Mouse (Mus musculus) layer of hippocampus, adult 9-10 months (tissue): Measurements from ENCODE around the gene Polr2c.
A peak's percentile ranks its signal among the peaks of the same experiment; 100 is the strongest.
"Not testable (repeated sequence)": the region's sequence is repeated elsewhere in the genome, so short reads cannot be mapped to it uniquely, and the experiment has no call there.

ENCODE experiments used
- DNase-seq: peaks from one replicate; pipeline ENCODE4 v3.0.0; 2022; ENCODE audit warnings: low spot score

Polr2c gene

DNA sequence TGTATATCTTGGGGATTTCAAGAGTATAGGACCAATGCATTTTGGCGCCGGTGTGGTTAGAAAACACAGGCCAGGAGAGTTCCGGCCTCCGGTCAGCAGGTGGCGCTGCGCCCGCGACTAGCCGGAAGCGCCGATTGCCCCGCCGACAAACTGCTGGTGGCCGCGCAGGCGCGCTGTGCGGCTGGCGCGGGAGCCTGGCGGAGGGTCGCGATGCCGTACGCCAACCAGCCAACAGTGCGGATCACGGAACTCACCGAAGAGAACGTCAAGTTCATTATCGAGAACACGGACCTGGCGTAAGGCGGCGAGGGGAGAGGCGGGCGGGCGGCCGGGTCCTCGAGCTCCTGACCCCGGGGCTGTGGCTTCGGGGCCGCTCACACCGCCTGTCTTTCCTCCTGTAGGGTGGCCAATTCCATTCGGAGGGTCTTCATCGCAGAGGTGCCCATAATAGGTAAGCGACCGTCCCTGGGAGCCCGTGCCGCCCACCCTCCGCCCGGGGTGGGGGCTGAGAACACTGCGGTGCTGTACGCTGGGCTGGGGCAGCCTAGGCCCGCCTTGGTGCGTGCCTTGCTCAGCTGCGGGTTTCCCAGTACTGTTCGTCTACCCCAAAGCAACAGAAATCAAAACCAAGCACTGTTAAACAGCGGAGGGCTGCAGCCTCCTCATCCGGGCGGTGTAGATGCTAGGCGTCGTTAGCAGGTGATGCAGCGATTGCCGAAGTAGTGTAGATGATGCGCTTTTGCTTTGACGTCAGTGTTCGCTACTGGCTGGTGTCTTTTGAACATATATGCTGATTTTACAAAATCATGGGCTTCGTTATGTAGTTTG, at the start of gene Polr2c:
Gene Polr2c, plus strand, starts transcription at position 105 of the 828 bp plus-strand sequence.
- peak; percentile 75 for DNase-seq

DNA sequence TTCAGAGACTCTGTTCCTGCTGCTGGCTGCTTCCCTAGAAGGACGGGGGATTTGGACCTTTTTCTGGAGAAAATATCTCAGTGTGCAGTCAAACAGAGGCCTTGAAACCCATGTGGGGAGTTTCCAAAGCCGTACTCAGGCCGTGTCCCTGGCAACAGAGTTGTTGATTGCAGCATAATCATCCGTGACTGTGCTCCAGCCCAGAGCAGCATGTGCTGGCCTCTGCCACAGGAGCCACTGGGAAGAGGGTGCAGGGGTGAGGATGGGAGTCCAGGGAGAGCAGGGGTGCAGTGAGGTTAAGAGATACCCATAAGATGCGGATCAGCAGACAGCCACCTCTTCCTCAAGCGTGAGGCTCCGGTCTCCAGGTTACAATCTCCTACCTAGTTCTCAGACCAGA, 49.7 kb upstream of the Polr2c start:
- no peak for DNase-seq

DNA sequence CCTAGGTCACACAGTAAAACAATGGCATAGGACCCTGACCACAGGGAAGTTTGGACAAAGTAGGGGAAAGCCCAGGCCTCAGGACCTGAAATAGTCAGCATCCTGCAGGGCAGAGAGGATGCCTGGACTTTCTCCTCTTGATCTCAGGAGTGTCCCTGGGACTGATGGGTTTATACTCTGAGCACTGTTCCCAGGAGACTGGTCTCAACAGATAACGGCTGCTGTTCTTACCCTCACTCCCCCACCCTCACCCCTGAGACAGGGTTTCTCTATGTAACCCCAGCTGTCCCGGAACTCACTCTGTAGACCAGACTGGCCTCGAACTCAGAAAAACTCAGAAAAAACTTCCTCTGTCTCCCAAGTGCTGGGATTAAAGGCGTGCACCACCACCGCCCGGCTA, 48.9 kb upstream of the Polr2c start:
- no peak for DNase-seq

DNA sequence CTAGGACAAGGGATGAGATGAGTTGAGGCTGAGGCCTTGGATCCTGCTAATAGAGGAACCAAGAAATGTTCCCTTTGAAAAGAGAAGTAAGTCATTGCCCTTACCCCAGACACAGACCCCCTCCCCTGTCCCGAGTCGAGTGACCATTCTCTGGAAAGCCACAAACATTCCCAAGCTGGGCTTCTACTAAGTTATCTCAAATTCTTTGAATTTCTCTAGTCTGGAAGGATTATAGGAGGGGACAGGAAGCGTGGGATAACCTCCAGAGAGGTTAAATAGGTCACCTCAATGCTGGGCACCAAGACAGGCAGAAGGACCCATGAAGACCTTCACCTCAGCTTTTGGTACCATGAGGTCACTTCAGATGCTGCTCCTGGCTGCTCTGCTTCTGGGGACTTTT, 47.1 kb upstream of the Polr2c start, which contains the start of gene Ccl17:
Gene Ccl17, plus strand, starts transcription at position 301 of the 400 bp plus-strand sequence.
- no peak for DNase-seq

DNA sequence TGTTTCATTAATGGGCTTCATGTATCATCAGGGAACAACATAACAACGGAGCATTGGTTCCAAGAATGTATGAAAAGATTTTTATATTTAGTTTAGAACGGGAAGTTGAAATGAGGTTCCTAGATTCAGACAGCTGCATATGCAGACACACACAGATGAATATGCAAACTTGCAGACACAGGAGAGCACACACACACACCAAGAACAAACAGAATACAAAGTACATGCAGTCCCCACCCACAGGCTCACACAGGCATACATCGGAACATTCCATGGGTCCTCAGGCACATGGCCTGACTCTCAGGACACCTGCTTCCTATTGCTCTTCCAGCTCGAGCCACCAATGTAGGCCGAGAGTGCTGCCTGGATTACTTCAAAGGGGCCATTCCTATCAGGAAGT, 46.4 kb upstream of the Polr2c start:
- DNase-seq: no peak

DNA sequence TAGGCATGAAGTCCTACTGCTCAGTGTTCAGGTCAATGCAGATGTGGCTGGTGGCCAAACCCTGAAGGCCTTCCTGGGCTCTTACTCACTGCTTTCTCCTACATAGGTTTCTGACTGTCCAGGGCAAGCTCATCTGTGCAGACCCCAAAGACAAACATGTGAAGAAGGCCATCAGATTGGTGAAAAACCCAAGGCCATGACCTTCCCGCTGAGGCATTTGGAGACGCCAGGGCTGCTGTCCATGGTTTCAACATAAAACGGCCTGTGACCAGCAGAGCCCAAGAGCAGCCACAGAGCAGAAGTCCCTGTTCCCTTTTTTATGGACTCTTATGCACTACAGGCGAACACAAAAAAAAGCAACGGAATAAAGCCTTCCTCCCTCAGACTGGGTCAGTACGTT, 45.6 kb upstream of the Polr2c start:
- DNase-seq: no peak

DNA sequence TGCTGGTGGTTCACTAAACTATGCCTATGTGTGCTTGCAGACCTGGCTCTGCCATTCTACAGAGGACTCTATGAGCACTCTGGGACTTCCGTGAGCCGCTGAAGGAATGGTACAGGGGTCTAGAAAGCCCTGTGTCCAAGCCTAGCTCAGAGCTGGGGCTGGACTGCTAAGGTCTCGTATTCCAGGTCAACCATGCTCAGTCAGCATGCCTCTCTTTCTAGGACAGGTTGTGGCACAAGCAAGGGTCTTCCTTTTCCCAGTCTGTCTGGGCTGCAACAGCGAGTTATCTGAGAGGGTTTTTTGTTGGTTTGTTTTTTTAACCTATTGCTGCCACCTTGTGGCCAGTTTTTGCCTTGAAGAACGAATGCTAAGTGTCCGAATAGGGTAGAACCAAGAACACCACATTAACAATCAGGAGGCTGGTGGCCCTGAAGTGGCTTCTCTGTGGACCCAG, 44.6 kb upstream of the Polr2c start:
- peak; percentile 98 for DNase-seq

DNA sequence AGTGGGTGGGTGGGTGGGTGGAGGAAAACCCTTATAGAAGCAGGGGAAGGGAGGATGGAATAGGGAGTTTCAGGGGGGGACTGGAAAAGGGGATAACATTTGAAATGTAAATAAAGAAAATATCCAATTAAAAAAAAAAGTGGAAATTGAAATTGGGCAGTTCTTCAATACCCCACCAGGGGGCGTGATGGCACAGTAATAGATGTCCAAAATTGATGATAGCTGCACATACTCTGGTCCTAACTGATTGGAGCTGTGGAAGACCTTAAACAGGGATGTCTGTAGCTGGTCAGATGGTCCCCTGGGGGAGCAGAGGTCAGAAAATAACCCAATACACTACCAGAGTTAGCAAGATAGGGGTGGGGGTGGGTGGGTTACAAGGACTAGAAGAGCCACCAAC, 42.7 kb upstream of the Polr2c start:
- DNase-seq: no peak

DNA sequence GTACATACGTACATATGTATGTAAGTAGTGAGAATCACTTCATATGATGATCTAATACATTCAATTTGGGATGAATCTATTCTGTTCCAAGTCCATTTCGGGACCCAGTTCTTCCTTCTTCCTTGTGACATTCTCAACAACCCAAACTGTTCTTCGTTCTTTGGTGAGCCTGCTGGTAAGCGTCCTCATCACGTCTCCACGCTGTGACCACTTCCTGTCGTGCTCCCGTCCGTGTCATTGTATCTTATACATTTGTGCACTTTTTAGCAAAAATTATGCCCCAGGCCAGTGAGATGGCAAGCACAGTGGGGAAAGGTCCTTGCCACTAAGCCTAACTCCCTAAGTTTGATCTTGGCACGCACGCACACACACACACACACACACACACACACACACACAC, 39.3 kb upstream of the Polr2c start:
- DNase-seq: no peak

DNA sequence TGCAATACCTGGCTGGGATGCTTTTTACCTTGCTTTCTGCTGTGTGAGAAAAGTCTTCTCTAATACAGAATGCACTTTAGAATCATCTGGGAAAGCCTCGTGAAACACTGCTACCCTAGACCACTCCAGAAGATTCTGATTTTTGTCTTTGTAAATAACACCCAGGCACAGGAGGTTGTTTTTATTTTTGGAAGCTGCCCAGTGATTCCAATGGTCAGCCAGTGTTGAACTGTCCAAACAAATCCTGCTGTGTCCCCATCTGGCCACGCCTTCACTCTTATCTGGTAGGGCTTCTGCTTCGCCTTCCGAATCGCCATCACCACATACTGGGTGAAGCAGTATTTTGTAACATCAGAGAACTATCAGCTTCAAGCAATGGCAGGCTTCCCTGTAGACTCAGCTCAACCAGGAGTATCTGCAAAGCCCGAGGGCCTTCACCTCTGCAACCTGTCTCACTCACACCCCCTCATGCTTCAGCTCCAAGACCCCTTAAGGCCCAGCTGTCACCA, 37.5 kb upstream of the Polr2c start:
- no peak for DNase-seq

DNA sequence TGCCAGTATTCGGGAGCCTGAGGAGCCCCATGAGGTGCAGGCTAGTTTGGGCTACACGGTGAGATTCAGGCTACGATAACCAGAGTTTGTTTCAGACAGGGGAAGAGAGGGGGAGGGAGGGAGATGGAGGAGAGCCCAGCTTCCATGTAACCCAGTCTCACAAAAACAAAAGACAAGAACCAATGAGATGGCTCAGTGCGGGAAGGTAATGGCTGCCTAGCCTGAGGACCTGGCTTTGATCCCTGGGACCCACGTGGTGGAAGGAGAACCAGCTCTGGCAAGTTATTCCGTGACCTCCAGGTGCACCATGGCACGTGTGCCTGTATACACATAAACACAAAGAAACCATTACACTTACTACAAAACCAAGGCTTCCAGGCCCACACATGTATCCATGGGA, 36.7 kb upstream of the Polr2c start:
- no peak for DNase-seq

DNA sequence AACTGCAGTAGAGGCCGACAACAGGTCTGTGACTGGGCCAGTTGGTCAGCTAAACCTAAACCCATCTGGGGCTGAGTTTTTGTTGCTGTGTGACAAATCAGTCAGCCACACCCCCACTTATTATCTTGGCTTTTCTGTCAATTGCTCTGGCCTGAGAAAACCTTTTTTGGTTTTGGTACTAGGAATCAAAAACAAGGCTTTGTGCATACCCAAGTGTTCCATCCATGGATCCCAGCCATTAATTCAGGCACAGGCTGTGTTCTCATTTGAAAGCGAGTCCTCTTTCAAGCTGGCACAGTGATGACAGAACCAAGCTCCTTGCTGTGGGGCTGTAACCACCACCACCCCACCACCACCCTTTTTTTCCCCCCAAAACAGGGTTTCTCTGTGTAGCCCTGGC, 35.9 kb upstream of the Polr2c start:
- no peak for DNase-seq

DNA sequence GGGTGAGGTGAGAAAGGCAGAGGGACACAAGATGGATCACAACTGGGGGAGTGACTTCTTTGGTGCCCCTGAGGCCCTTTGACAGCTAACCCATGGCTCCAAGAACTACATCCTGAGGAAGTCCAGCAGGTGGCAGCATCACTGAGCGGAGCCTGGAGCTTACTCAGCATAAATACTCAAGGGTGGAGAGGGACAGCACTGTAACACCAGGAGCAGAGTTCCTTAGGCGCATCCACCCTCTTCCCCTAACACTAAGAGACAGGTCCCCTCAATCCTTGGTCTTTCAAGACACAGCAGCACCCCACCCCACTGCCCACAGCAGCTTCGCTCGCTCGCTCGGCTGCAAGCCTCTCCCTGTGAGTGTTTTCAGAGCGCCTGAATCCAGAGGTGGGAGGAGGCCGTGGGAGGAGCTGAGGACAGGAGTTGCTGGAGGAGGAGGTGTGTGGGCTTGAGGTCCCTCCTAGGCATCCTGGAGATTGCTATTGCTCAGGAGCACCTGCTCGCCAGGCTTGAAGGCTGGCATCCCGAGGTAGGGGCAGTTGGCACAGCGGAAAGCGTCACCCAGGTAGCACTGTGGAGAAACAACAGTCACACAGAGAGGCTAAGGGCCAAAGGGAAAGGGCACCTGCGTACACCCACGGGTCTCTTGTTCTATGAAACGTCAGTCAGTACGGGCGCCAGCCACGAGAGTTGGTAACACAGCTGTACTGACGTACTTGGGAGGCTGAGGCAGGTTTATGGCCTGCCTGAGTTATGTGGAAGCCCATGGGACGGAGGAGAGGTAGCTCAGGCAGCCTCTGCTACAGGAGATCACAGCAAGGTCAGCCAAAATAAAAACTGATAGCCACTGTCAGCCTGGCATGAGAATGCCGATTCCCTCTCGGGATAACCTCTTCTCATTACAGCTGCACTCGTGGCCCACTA, 34.4 kb upstream of the Polr2c start:
- no peak for DNase-seq

DNA sequence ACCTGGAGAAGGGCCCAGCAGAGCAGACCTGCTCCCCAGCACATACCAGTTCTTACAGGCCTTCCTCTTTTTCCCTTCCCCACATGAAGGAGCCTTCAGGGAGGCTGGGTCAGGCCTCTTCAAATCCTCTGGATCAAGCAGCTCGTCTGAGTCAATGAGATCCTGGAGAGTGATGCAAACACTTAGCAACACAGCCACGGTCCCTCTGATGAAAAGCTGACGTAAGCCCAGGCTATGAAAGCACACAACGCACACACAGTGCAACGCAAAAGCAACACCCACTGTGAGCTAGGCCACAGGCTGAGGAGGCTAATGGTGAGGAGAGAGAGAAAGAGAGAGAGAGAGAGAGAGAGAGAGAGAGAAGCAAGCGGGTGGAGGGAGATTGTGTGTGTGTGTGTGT, 32.1 kb upstream of the Polr2c start:
- no peak for DNase-seq

DNA sequence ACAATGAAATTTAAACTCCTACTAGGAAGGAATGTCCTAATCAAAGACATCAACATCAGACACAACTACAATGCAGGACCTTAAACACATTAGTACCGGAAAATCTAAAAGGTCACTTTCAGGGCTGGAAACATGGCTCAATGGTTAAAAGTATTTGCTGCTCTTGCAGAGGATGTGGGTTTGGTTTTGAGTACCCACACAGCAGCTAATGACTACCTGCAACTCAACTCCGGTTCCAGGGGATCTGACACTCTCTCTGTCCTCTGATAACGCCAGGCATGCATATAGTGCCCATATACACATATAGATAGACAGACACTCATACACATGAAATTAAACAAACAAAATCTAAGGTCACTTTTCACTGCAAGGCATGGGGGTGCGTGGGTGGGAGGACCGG, 31.0 kb upstream of the Polr2c start:
- no peak for DNase-seq

DNA sequence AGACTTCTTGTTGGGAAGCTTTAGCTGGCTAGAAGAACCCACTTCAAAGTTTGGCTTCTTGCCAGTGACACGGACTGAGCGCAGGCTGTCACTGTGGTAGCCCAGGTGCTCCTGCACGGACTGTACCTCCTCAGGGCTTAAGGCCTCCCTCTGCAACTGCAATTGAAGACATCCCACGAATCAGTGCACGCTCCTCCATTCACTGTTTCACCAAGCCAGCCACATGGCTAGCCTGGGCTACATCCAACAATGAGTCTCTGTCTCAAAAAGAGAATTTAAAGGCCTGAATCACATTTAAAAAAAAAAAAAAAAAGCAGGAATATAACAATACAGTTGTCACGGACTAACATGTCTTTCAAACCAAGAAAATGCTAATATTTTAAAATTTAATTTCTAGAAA, 29.0 kb upstream of the Polr2c start:
- DNase-seq: no peak

DNA sequence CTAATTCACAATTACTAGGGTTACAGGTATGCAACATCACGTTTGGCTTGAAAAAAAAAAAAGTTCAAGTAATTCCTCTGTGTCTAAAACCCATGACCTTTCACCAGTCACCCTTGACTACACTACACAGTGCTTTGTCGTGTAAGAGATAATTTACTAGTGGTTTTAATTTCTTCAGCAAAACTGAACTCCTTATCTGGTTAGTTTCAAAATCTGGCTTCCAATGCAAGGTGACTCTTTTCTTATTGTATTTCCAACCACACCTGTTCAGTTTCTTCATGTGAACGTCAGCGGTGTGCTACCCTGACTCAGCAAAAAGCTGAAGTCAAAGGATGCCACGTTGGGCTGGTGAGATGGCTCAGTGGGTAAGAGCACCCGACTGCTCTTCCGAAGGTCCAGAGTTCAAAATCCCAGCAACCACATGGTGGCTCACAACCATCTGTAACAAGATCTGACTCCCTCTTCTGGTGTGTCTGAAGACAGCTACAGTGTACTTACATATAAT, 23.3 kb upstream of the Polr2c start:
- DNase-seq: not testable (repeated sequence)

DNA sequence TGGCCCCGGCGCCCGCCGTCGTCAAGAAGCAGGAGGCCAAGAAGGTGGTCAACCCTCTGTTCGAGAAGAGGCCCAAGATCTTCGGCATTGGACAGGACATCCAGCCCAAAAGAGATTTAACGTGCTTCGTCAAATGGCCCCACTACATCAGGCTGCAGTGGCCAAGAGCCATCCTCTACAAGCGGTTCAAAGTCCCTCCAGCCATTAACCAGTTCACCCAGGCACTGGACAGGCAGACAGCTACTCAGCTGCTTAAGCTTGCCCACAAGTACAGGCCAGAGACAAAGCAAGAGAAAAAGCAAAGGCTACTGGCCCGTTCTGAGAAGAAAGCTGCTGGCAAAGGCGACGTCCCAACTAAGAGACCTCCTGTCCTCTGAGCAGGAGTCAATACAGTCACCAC, 21.5 kb upstream of the Polr2c start:
- DNase-seq: not testable (repeated sequence)

DNA sequence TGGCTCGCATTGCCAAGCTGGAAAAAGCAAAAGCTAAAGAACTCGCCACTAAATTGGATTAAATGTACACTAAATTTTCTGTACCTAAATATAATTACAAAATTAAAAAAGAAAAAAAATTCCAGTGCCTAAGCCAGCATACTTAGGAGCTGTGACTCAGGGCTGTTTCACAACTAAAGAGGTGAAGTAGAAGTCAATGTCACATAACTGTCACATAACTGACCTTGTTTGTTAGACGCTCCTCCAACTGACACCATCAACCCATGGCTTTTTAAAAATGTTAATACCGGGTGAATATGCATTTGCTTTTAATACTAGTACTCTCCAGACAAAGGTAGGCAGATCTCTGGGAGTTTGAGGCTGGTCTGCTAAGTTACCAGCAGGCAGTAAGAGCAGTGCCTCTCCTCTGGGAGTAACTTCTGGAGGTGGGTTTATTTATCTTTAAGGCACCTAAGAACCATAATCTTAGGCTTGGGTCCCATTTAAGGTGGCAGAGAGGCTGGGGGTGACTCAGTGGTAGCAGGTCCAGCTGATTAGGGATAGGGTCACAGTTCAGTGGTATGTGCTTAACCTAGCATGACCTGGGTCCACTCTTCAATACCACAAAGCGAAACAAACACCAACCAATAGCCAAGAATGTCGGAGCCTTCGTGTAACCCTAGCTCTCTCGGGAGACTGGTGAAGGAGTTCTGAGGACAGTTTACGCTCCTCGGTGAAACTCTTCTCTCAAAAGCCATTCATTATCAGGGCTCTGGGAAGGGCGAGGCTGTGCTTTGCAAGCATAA, 20.6 kb upstream of the Polr2c start:
- DNase-seq: no peak

DNA sequence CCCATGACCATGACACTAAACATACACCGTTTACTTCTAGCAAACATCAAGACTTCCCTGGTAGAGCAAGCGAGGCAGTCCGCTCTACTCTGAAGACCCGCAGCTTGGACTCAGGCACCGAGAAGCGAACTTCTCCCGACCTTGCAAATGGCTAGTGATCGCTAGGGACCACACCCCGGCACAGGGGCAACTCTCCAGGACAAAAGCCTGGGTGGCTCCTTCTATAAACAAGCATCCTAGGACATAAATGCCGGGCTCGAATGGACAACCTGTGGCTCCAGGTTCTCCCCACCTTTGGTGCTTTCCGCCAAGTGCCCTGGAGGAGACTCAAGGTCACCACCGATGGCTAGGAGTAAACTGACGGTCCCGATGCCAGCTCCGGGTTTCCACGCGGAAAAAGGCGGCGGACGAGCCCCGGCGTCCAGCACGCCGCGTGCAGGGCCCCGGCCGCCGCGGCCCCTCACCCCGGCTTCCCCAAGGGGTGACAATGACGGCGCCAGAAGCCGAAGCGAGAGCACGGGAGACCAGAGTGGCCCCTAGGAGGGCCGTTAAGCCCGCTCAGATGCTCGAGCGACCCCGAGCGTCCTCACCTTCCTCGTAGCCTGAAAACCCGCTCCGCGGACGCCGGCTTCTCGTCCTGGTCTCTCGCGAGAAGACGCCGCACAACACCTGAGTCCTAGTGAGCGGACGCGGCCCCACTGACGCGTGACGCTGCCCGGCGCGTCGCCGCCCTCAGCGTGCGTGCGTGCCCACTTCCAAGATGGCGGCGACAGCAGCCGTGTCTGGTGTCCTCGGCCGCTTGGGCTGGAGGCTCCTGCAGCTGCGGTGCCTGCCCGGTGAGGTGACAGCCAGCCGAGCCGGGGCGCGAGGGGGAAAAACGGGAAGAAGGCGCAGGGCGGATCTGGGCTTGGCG, 19.3 kb upstream of the Polr2c start, which contains the start of the genes Coq9 and Ciapin1:
Gene Coq9, plus strand, starts transcription at position 660 of the 913 bp plus-strand sequence.
Gene Ciapin1, minus strand, starts transcription at position 697 of the 913 bp plus-strand sequence.
- DNase-seq: peak; percentile 83
